Mouse (Mus musculus): Measurements from ENCODE around the gene Mepe. TPM values are rescaled to one million over a fixed set of nuclear protein-coding genes. Genes with fewer than 3 reads are reported as not detected.
A peak's percentile ranks its signal among the peaks of the same experiment; 100 is the strongest.

Mepe gene
- not detected for total RNA-seq (2021)

GRCm38 (mm10) chr5:104325029-104325428, at the start of gene Mepe:
Gene Mepe (plus strand): TSS chr5:104325329.
- no peak for DNase-seq (ENCODE audit: low spot score in 2 of 2)
- intact Hi-C loops (cut with DNase I): no loop called here

- intact Hi-C loops (cut with DNase I): no loop called here
- DNase-seq (ENCODE audit: low spot score in 2 of 2): no peak
These were observed 30.9 kb upstream of the Mepe start for GRCm38 (mm10) chr5:104294201-104294600.

- intact Hi-C loops (cut with DNase I): no loop called here
- DNase-seq (ENCODE audit: low spot score in 2 of 2): no peak
These were observed 26.1 kb upstream of the Mepe start, which contains the start of gene Ibsp for GRCm38 (mm10) chr5:104298994-104299393. Gene Ibsp (plus strand): TSS chr5:104299171.

- intact Hi-C loops (cut with DNase I): no loop called here
- no peak for DNase-seq (ENCODE audit: low spot score in 2 of 2)
These were observed 11.1 kb upstream of the Mepe start for GRCm38 (mm10) chr5:104314073-104314472.

- DNase-seq (ENCODE audit: low spot score in 2 of 2): no peak
- intact Hi-C loops (cut with DNase I): no loop called here
These were observed 1.8 kb downstream of the Mepe start for GRCm38 (mm10) chr5:104326884-104327283.

- intact Hi-C loops (cut with DNase I): no loop called here
These were observed 2.3 kb downstream of the Mepe start for GRCm38 (mm10) chr5:104327389-104327788.

GRCm38 (mm10) chr5:104327876-104328275, 2.7 kb downstream of the Mepe start:
- DNase-seq (ENCODE audit: low spot score in 2 of 2): no peak
- intact Hi-C loops (cut with DNase I): no loop called here

More at GRCm38 (mm10) chr5:104327389-104327788, 2.3 kb downstream of the Mepe start:
- DNase-seq (ENCODE audit: low spot score in 2 of 2): no peak

- no peak for DNase-seq (ENCODE audit: low spot score in 2 of 2)
- intact Hi-C loops (cut with DNase I): no loop called here
These were observed 3.3 kb downstream of the Mepe start for GRCm38 (mm10) chr5:104328317-104328850.

GRCm38 (mm10) chr5:104329381-104329780, 4.3 kb downstream of the Mepe start:
- intact Hi-C loops (cut with DNase I): no loop called here
- no peak for DNase-seq (ENCODE audit: low spot score in 2 of 2)

- intact Hi-C loops (cut with DNase I): loop anchor here (5.0 to 10.0 kb wide), 2 partner anchors 198 to 255 kb away; partner anchors contain the start of gene Gm17660
- DNase-seq (ENCODE audit: low spot score in 2 of 2): no peak
These were observed 5.0 kb downstream of the Mepe start for GRCm38 (mm10) chr5:104330088-104330487.

GRCm38 (mm10) chr5:104332296-104332695, 7.2 kb downstream of the Mepe start:
- no peak for DNase-seq (ENCODE audit: low spot score in 2 of 2)
- intact Hi-C loops (cut with DNase I): loop anchor here (5.0 to 10.0 kb wide), 2 partner anchors 200 to 257 kb away; partner anchors contain the start of gene Gm17660

- intact Hi-C loops (cut with DNase I): loop anchor here (5.0 to 10.0 kb wide), 2 partner anchors 201 to 258 kb away; partner anchors contain the start of gene Gm17660
- DNase-seq (ENCODE audit: low spot score in 2 of 2): peak in 1 of 2 experiments; percentile 60
These were observed 8.1 kb downstream of the Mepe start for GRCm38 (mm10) chr5:104333231-104333640.

GRCm38 (mm10) chr5:104333643-104334042, 8.5 kb downstream of the Mepe start:
- intact Hi-C loops (cut with DNase I): loop anchor here (1.0 to 10.0 kb wide), 3 partner anchors 114 to 259 kb away; partner anchors contain the start of gene Gm17660
- DNase-seq (ENCODE audit: low spot score in 2 of 2): no peak

- DNase-seq (ENCODE audit: low spot score in 2 of 2): no peak
- intact Hi-C loops (cut with DNase I): loop anchor here (1.0 to 10.0 kb wide), 3 partner anchors 115 to 260 kb away; partner anchors contain the start of gene Gm17660
These were observed 9.4 kb downstream of the Mepe start for GRCm38 (mm10) chr5:104334516-104334915.

GRCm38 (mm10) chr5:104335962-104336361, 10.8 kb downstream of the Mepe start:
- DNase-seq (ENCODE audit: low spot score in 2 of 2): no peak
- intact Hi-C loops (cut with DNase I): loop anchor here (5.0 to 10.0 kb wide), 2 partner anchors 261 to 344 kb away; partner anchors contain the start of gene Gm17660

- intact Hi-C loops (cut with DNase I): loop anchor here (5.0 to 10.0 kb wide), 2 partner anchors 263 to 345 kb away; partner anchors contain the start of gene Gm17660
- DNase-seq (ENCODE audit: low spot score in 2 of 2): no peak
These were observed 12.4 kb downstream of the Mepe start for GRCm38 (mm10) chr5:104337491-104337890.

- intact Hi-C loops (cut with DNase I): loop anchor here (5.0 to 10.0 kb wide), 2 partner anchors 264 to 347 kb away; partner anchors contain the start of gene Gm17660
- no peak for DNase-seq (ENCODE audit: low spot score in 2 of 2)
These were observed 13.9 kb downstream of the Mepe start for GRCm38 (mm10) chr5:104339009-104339408.

GRCm38 (mm10) chr5:104339706-104340512, 14.8 kb downstream of the Mepe start:
- intact Hi-C loops (cut with DNase I): loop anchor here (5.0 to 10.0 kb wide), 4 partner anchors 92 to 348 kb away; partner anchors contain the start of gene Gm17660
- peak in 1 of 2 experiments; percentile 19 for DNase-seq (ENCODE audit: low spot score in 2 of 2)

- intact Hi-C loops (cut with DNase I): loop anchor here (5.0 kb wide), 2 partner anchors 92 to 107 kb away; no protein-coding TSS in a partner anchor
- no peak for DNase-seq (ENCODE audit: low spot score in 2 of 2)
These were observed 15.3 kb downstream of the Mepe start for GRCm38 (mm10) chr5:104340513-104340829.

GRCm38 (mm10) chr5:104342881-104343280, 17.8 kb downstream of the Mepe start:
- intact Hi-C loops (cut with DNase I): loop anchor here (5.0 kb wide), 2 partner anchors 89 to 104 kb away; no protein-coding TSS in a partner anchor

More at GRCm38 (mm10) chr5:104342881-104343280, 17.8 kb downstream of the Mepe start:
- no peak for DNase-seq (ENCODE audit: low spot score in 2 of 2)
